Mouse (Mus musculus) hindbrain, embryonic 16.5 days (tissue): Measurements from ENCODE around the gene Gm17482. TPM values are rescaled to one million over a fixed set of nuclear protein-coding genes. Genes with fewer than 3 reads are reported as not detected.
A peak's percentile ranks its signal among the peaks of the same experiment; 100 is the strongest.

ENCODE experiments used
- ATAC-seq: fragments of 200-750 bp; cut with Nextera tagmentation; 2 replicates; pipeline ENCODE4 v1.8.0; 2017; ENCODE audit warnings: moderate TSS enrichment, moderate library complexity
- H3K27ac ChIP-seq: fragments of 300-500 bp; sonication (generic); 2 replicates; pipeline ENCODE4 v1.5.1; 2014; ENCODE audit warnings: low read depth, mild to moderate bottlenecking, control low read depth, low read length, moderate library complexity
- H3K27me3 ChIP-seq: fragments of 300-500 bp; sonication (generic); replicated peaks from 2 replicates; pipeline ENCODE4 v1.6.1; 2014; ENCODE audit warnings: low read length; ENCODE audit not compliant: control insufficient read depth, insufficient read depth
- H3K36me3 ChIP-seq: fragments of 300-500 bp; sonication (generic); 2 replicates; pipeline ENCODE4 v1.6.1; 2014; ENCODE audit warnings: mild to moderate bottlenecking, low read length, moderate library complexity, mixed read lengths; ENCODE audit not compliant: control insufficient read depth, insufficient read depth
- H3K4me1 ChIP-seq: fragments of 300-500 bp; sonication (generic); 2 replicates; pipeline ENCODE4 v1.6.1; 2014; ENCODE audit warnings: low read depth, low read length; ENCODE audit not compliant: control insufficient read depth, insufficient read depth
- H3K4me2 ChIP-seq: fragments of 300-500 bp; sonication (generic); 2 replicates; pipeline ENCODE4 v1.6.1; 2014; ENCODE audit warnings: mild to moderate bottlenecking, low read length, control low read depth, moderate library complexity
- H3K4me3 ChIP-seq: fragments of 300-500 bp; sonication (generic); 2 replicates; pipeline ENCODE4 v1.5.1; 2014; ENCODE audit warnings: mild to moderate bottlenecking, low read length, control low read depth, moderate library complexity
- H3K9ac ChIP-seq: fragments of 300-500 bp; sonication (generic); 2 replicates; pipeline ENCODE4 v1.6.1; 2014; ENCODE audit warnings: low read depth, mild to moderate bottlenecking, control low read depth, low read length, moderate library complexity
- H3K9me3 ChIP-seq: fragments of 300-500 bp; sonication (generic); 2 replicates; pipeline ENCODE4 v1.6.1; 2014; ENCODE audit warnings: mild to moderate bottlenecking, low read length, moderate library complexity; ENCODE audit not compliant: control insufficient read depth
- WGBS: fragments of 180-500 bp; shearing (Covaris S2); extraction: QIAGEN DNeasy Blood & Tissue Kit; methylation state at CpG from one replicate; pipeline ENCODE4 v1.1.7; 2014; 5-methylcytosine and 5-hydroxymethylcytosine counted together
- polyA plus RNA-seq: library from polyadenylated mRNA; unstranded; fragments of >200 nt; fragmentation: Nextera tagmentation; extraction: Ambion mirVana; gene quantifications from 2 replicates; pipeline ENCODE4 v1.2.1, GENCODE M21; 2015

The Gm17482 gene
- polyA plus RNA-seq, 1 experiment from 2014 or later: not detected

DNA sequence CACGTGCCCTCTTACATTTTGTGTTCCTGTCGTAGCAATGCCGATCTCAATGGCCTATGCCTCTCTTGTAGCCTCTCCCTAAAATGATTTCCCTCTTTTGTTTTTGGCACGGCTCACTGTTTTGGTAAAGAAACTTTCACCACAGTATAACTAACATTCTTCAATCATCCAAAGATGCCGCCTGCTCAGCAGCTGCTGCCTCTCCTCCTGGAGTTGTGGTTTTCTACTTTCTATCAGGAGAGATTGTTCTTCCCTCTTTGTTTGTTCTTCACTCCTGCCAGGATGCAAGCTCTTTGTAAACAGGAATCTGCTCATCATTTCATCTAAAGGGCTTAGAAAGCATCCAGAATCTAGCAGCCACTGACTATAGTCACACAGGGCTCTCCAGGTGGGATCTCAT lies 39.6 kb downstream of the Gm17482 start:
- 83% methylated on average over 5 of the region's 5 CpGs for WGBS
- no peak for ATAC-seq
- Histone ChIP-seq H3K27ac (no peak overlapping the region), H3K4me1 (no peaks in the 10 kb centered on the region), H3K4me2 (no peak overlapping the region), H3K9ac (no peak overlapping the region), H3K36me3 (peaks cover 12% of the 10 kb centered on the region; the same call in 1 of the 2 replicates), H3K27me3 (no peaks in the 10 kb centered on the region), H3K4me3 (no peak overlapping the region), H3K9me3 (no peaks in the 10 kb centered on the region)

DNA sequence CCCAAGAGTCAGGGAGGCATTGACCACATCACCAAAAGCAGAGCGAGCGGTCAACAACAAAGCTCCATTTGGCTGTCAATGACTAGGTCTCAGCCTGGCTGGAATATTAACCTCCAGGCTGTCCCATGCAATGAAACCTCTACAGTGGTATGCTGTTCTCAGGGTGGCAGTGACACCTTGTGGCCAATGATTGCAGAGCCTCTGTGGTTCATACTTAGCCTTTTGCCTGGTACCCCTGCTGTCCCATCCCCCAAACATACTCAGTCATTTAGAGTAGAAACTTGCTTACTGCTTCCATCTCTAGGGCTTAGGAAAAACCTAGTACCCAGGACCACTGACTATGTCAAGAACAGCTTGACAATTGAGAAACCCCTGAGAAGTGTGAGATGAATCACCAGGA lies 40.8 kb downstream of the Gm17482 start:
- no peak overlapping the region for H3K9ac ChIP-seq
- 56% methylated on average over 2 of the region's 2 CpGs for WGBS
- H3K4me2 ChIP-seq: no peak overlapping the region
- no peaks in the 10 kb centered on the region for H3K27me3 ChIP-seq
- peak; percentile 90 for ATAC-seq
- H3K27ac ChIP-seq: no peak overlapping the region
- no peaks in the 10 kb centered on the region for H3K4me1 ChIP-seq
- no peak overlapping the region for H3K4me3 ChIP-seq
- H3K9me3 ChIP-seq: no peaks in the 10 kb centered on the region
- H3K36me3 ChIP-seq: 0 out of 2 replicates have a peak, but pooled peaks cover 10% of the 10 kb centered on the region

DNA sequence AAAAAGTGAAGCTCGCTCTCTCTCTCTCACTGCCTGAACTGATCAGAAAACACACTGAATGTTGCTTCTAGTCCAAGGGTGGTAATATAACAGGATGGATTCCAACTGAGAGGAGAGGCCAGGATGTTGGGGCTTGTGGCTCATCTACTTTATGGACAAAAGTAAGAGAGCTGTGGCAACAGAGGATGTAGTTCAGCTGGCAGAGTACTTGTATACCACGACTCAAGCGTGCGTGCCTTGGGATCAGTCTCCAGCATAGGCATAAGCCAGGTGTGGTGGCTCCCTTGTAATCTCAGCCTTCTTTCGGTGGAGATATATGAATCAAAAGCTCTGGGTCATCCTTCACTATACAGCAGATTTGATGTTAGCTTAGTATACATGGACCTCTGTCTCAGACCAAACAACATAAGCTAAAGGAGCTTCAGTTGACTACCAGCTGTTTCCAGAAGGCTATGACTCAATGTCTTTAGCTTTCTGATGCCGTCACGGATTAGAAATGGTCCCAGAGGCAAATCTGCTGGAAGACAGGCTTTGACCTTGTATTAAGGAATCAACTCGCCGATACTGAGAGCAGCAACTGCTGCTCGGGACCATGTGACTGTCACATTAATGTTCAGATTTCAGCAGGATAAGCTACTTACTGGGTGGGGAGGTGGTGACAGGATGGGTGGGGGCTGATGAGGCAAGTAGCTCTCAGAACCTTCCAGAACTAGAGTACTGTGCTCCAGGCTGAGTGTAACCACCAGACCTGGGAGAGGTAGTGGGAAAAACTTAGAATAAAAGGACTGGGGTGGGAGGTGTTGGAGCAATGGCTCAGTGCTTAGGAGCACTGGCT lies 41.6 kb downstream of the Gm17482 start:
- Histone ChIP-seq H3K9ac (no peak overlapping the region), H3K4me1 (no peaks in the 10 kb centered on the region), H3K27me3 (no peaks in the 10 kb centered on the region), H3K9me3 (no peaks in the 10 kb centered on the region), H3K4me3 (no peak overlapping the region), H3K27ac (no peak overlapping the region), H3K36me3 (0 out of 2 replicates have a peak, but pooled peaks cover 9% of the 10 kb centered on the region), H3K4me2 (no peak overlapping the region)
- WGBS: 89% methylated on average over 10 of the region's 10 CpGs
- no peak for ATAC-seq

DNA sequence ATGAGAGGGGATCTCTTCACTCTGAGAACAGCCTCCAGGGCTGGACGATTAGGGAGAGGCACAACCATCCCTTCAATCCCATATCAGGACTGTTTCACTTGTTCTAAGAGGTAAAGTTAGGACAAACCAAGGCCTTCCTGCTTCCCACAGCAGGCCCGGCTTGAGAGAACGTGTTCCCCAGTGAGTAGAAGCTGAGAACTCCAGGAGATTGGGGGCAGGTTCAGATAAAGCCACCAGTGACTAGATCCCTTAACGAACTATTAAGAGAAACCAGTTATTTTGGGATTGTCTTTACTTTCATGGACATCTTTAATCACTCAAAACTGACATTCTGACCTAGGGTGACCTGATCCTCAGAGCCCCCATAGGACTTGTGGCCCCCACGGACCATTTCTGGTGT lies 42.4 kb downstream of the Gm17482 start:
- H3K36me3 ChIP-seq: 0 out of 2 replicates have a peak, but pooled peaks cover 5% of the 10 kb centered on the region
- H3K4me2 ChIP-seq: no peak overlapping the region
- H3K4me3 ChIP-seq: no peak overlapping the region
- H3K4me1 ChIP-seq: no peaks in the 10 kb centered on the region
- no peak for ATAC-seq
- no peak overlapping the region for H3K9ac ChIP-seq
- no peaks in the 10 kb centered on the region for H3K9me3 ChIP-seq
- no peak overlapping the region for H3K27ac ChIP-seq
- WGBS: 75% methylated on average over 5 of the region's 5 CpGs
- no peaks in the 10 kb centered on the region for H3K27me3 ChIP-seq

DNA sequence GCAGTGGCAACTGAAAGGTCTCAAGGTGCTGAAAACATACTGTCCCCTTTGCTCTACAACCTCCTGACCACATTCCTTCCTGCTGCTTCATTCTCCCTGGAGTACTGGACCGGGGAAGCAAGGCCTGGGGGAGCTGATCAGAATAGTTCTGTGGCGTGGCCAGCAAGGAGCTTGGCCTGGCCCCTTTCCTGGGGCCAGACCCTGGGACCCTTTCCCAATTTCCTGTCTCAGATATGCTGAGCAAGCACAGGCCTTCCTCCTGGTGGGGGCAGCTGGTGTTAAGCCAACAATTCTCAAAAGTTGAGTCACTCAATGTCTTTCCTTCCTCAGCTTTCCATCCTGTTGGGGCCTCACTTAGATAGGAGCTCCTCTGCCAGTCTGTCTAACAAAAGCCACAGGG lies 42.9 kb downstream of the Gm17482 start:
- H3K4me2 ChIP-seq: no peak overlapping the region
- H3K27ac ChIP-seq: no peak overlapping the region
- H3K27me3 ChIP-seq: no peaks in the 10 kb centered on the region
- no peaks in the 10 kb centered on the region for H3K4me1 ChIP-seq
- H3K9ac ChIP-seq: no peak overlapping the region
- 63% methylated on average over 2 of the region's 2 CpGs for WGBS
- H3K9me3 ChIP-seq: no peaks in the 10 kb centered on the region
- H3K36me3 ChIP-seq: 0 out of 2 replicates have a peak, but pooled peaks cover 2% of the 10 kb centered on the region
- H3K4me3 ChIP-seq: no peak overlapping the region
- ATAC-seq: no peak

DNA sequence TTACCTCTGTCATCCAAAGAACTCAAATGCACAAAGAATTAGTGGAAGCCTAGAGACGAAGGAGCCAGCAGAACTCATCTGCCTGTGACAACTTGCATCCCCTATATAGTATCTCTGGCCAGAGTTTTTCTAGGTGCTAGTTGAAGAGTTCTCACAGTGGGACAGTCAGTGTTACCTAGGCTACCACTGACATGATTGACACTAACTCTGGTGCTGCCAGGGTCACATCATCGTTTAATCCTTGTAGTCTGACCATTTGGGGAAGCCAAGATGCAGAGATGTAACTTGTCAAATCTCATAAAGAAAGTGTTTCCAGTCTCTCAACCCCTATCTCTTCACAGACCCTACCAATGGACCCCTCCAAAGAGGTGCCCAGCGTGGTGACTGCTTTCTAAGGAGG lies 44.2 kb downstream of the Gm17482 start:
- Histone ChIP-seq H3K4me2 (no peak overlapping the region), H3K27me3 (no peaks in the 10 kb centered on the region), H3K27ac (no peak overlapping the region), H3K4me3 (no peak overlapping the region), H3K9me3 (no peaks in the 10 kb centered on the region), H3K36me3 (no peaks in the 10 kb centered on the region), H3K4me1 (no peaks in the 10 kb centered on the region), H3K9ac (no peak overlapping the region)
- no peak for ATAC-seq
- WGBS: 65% methylated on average over 3 of the region's 3 CpGs

DNA sequence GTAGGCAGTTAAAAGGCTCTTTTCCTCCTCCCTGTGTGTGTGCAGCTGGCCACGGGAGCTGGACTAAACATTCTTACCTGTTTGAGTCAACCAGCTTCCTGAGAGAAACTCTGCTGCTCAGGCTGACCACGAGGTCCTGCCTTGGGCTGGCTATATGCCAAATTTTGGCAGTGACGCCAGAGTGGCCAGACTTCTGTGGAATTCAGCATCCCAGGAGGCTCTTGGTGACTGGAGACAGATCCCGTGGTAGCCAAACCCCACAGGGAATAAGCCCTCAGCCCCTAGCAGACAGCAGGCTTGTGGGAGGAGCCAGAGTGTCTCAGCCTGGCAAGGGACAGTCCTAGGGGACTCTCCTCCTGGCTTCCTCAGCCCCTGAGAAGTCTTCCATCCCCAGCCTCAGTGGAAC lies 44.7 kb downstream of the Gm17482 start:
- Histone ChIP-seq H3K9ac (no peak overlapping the region), H3K36me3 (no peaks in the 10 kb centered on the region), H3K4me2 (no peak overlapping the region), H3K27me3 (no peaks in the 10 kb centered on the region), H3K4me3 (no peak overlapping the region), H3K4me1 (no peaks in the 10 kb centered on the region), H3K27ac (no peak overlapping the region), H3K9me3 (no peaks in the 10 kb centered on the region)
- peak; percentile 63; the same call in 1 of the 2 replicates for ATAC-seq
- WGBS: 25% methylated on average over 4 of the region's 4 CpGs

DNA sequence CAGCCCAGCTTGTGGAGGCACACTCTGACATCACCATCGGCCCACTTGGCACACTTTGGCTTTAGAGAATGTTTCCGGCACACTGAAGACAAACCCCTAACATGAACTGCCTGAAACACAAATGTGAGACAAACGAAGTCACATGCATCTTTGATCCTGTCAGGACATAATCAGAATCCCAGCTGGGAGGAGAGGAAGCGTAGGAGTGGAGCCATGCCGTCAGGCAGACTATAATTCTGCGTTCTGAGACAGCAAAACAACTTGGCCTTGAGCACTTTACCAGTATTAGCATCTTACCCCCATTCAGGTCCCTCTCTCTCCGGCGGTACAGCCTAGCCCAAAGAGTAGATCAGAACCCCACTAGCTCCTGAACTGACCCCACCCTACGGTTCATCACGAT lies 46.2 kb downstream of the Gm17482 start:
- Histone ChIP-seq H3K4me2 (no peak overlapping the region), H3K27me3 (no peaks in the 10 kb centered on the region), H3K27ac (no peak overlapping the region), H3K9me3 (no peaks in the 10 kb centered on the region), H3K4me3 (no peak overlapping the region), H3K4me1 (no peaks in the 10 kb centered on the region), H3K36me3 (no peaks in the 10 kb centered on the region), H3K9ac (no peak overlapping the region)
- WGBS: 82% methylated on average over 10 of the region's 10 CpGs
- ATAC-seq: no peak

DNA sequence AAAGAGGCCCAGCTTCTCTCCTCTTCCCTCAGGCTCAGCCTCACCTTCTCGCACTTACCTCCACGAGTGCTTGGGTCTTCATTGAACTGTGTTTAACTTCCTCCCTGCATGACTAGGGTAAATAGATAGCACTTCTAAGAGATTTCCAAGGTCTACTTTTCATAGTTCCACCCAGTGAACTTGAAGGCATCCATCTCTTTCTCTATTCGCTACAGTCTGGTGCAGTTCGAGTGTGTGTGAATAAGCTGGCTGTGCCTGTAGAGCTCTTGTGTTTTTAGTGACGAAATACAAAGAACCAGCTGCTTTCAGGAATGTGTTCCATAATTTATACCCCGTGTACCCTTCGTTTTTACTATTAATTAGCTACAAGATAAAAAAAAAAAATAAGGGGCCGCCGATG lies 47.6 kb downstream of the Gm17482 start:
- H3K27me3 ChIP-seq: no peaks in the 10 kb centered on the region
- no peak overlapping the region for H3K9ac ChIP-seq
- no peak overlapping the region for H3K4me2 ChIP-seq
- H3K4me3 ChIP-seq: no peak overlapping the region
- H3K4me1 ChIP-seq: no peaks in the 10 kb centered on the region
- WGBS: 74% methylated on average over 9 of the region's 9 CpGs
- no peak for ATAC-seq
- no peak overlapping the region for H3K27ac ChIP-seq
- H3K9me3 ChIP-seq: no peaks in the 10 kb centered on the region
- no peaks in the 10 kb centered on the region for H3K36me3 ChIP-seq
